Mouse (Mus musculus) adrenal gland, adult 18-20 months (tissue): ENCODE data around the gene Fgd6. TPM values are rescaled to one million over a fixed set of nuclear protein-coding genes. Genes with fewer than 3 reads are reported as not detected.
A peak's percentile ranks its signal among the peaks of the same experiment; 100 is the strongest.

ENCODE experiments used
- DNase-seq, 2 experiments: peaks; one replicate each; pipeline ENCODE4 v3.0.0; 2021 to 2022; ENCODE audit warnings: low spot score in 2 of 2
- total RNA-seq, 2 experiments: library from RNA; stranded (reverse); gene quantifications; 1 replicate in 1 of 2; 2 replicates in 1 of 2; pipeline ENCODE4 v1.2.3; 2021

The Fgd6 gene
- total RNA-seq, 2 experiments from 2014 or later, result 5.1 to 5.2 TPM

DNA sequence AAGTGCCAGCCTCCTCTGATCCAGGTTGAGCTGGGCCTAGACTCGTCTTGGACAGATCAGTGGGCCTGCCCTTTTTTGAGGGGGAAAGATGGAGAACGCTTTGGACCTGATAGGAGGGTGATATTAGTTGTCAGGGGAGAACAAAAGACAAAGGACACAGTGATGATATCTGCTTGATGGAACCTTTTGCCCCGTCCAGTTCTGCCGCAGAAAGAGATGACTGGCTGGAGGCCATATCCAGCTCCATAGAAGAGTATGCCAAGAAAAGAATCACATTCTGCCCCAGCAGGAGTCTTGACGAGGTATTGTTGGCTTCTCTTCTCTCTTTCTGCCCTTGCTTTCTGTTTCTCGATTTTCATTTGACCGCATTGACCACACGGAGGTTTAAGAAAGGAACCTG lies 97.3 kb downstream of the Fgd6 start:
- no peak for DNase-seq

- no peak for DNase-seq
Measured at GRCm38 (mm10) chr10:94133674-94134073, 97.9 kb downstream of the Fgd6 start.

DNA sequence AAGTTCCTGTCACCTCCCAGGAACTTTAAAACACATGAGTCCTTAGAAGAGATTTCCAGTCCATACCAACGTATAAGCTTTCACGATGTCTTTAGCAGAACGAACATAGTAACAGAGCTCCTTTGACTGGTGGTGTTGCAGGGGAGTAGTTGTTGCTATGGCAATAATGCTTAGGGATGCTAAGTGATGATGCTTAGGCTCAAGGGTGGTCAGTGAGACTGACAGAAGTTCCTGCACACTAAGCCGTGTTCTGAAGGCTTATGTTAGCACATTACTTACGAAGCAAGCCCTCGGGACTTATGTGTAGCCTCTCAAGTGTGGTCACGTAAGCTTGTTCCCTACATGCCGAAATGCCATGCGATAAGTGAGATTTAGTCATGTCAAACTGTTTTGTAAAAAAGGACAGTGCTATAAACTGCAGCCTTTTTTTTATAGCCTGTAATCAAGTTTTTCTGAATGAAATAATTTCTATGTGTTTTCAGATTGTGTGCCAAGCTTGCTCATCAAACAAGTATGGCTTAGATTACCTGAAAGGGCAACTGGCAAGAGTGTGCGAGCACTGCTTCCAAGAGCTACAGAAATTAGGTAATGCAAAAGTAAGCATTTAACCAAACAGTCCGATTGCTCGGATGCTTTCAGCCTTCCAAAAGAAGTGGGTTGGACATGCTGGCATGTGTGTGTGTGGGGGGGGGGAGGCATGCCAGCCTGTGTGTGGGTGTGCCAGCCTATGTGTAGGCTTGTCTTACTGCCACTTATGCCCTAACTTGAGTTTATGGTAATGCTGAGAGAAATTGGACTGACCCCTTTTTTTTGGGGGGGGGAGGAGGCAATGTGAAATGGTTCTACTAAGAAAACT lies 99.0 kb downstream of the Fgd6 start:
- DNase-seq, result no peak

GRCm38 (mm10) chr10:94138890-94139482 lies 103.2 kb downstream of the Fgd6 start:
- DNase-seq, result no peak

- no peak for DNase-seq
Measured at GRCm38 (mm10) chr10:94140227-94140931, 104.6 kb downstream of the Fgd6 start.

DNA sequence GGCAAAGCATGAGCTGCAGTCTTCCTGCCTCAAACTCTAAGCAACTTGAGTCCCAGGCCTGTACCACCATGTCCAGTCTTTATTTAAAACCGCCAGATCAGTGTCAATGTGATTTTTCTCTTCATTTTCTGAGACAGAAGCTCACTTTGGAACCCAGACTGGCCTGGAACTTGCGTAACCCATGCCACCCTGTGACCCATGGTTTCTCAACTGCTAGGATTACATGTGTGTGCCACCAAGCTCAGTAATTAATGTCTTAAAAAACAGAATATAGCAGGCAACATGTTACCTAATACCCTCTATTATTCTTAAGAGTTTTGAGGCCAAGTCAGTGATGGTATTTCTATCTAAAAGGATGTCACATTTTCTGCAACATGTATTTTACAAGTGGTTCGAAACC lies 106.6 kb downstream of the Fgd6 start:
- no peak for DNase-seq

- no peak for DNase-seq
Measured at GRCm38 (mm10) chr10:94144581-94144980, 108.8 kb downstream of the Fgd6 start.

DNA sequence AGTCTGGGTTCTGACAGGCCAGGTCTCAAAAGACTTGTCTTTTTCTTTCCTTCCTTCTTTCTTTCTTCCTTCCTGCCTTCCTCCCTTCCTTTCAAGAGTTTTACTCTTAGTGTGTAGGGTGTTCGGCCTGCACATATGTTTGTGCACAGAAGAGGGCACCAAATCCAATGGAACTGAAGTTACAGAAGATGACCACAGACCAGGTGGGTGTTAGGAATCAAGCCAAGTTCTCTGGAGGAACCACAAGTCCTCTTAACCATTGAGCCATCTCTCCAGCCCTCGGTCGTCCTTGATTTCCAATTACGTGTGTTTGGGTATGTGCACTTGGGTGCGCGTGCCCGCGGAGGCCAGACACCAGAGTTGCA lies 111.6 kb downstream of the Fgd6 start:
- no peak for DNase-seq

GRCm38 (mm10) chr10:94147756-94148531 lies 112.1 kb downstream of the Fgd6 start, which contains the start of gene Nr2c1:
Gene Nr2c1, plus strand, starts transcription at chr10:94148023.
- peak; percentile 90 to 92 for DNase-seq

DNA sequence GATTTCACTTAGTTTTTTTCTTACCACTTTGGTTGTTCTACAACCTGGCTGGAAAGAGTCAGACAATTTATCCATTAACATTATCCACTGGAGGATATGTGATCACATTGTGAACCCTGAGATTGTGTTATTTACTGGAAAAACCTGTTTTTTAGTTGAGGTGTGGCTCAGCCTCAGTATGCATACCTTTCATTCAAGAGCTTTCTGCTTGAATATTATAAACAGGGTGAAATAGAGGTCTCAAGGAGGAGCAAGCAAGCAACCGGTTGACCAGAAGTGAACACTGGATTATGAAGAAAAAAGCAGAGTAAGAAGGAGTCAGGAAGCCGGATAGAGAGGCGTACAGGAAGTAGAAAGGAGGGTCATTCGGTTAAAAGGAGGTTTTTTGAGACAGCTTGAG lies 115.7 kb downstream of the Fgd6 start:
- no peak for DNase-seq

DNA sequence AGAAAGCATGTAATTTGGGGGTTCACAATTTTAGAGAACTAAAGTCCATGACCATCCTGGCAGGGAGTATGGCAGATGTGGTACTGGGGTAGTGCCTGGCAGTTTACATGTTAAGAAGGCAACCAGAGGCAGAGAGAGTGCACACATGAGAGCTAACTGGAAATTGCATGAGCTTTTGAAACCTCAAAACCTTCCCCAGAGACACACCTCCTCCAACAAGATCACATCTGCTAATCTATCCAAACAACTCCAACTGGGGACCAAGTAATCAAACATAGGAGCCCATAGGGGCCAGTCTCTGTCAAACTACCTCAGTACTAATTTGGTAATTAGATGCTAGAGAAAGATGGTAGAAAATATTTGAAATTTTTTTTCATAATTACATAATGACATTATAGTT lies 118.0 kb downstream of the Fgd6 start:
- no peak for DNase-seq

- DNase-seq, result no peak
Measured at GRCm38 (mm10) chr10:94158962-94159361, 123.2 kb downstream of the Fgd6 start.

- DNase-seq, result no peak
Measured at GRCm38 (mm10) chr10:94159406-94159805, 123.6 kb downstream of the Fgd6 start.

DNA sequence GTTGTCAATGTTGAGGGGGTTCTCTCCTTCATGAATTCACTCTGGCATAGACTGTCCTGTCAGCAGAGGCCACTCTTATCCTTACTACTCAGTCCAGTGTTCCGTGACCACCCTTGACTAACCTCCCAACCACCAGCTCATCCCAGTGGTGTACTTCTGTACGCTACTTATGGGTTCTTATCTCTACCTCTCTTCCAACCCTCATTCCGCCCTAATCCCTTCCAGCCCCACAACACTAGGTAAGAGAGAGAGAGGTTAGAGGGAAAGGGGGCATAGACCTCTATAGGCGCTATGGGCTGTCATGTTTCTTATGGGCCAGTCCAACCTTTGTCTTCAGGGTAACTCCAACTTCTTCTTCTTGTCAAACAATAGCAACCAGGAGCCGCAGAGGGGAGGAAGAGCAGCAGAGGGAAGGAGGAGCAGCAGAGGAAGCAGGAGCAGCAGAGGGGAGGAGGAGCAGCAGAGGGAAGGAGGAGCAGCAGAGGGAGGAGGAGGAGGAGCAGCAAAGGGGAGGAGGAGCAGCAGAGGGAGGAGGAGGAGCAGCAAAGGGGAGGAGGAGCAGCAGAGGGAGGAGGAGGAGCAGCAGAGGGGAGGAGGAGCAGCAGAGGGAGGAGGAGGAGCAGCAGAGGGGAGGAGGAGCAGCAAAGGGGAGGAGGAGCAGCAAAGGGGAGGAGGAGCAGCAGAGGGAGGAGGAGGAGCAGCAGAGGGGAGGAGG lies 125.4 kb downstream of the Fgd6 start:
- no peak for DNase-seq

GRCm38 (mm10) chr10:94162031-94162430 lies 126.2 kb downstream of the Fgd6 start:
- no peak for DNase-seq

GRCm38 (mm10) chr10:94164104-94164845 lies 128.5 kb downstream of the Fgd6 start:
- DNase-seq, result no peak

DNA sequence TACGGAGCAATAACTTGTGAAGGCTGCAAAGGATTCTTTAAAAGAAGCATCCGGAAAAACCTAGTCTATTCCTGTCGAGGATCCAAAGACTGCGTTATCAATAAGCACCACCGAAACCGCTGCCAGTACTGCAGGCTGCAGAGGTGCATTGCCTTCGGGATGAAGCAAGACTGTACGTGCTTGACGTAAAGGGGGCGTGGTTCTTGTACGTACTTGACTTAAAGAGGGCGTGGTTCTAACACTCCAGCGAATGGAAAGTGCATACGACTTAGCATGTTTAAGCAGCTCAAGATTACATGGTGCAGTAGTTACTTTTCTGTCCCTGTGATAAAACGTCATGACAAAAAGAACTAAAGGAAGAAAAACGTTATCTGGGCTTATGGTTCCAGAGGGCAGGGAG lies 129.6 kb downstream of the Fgd6 start:
- DNase-seq, result no peak

DNA sequence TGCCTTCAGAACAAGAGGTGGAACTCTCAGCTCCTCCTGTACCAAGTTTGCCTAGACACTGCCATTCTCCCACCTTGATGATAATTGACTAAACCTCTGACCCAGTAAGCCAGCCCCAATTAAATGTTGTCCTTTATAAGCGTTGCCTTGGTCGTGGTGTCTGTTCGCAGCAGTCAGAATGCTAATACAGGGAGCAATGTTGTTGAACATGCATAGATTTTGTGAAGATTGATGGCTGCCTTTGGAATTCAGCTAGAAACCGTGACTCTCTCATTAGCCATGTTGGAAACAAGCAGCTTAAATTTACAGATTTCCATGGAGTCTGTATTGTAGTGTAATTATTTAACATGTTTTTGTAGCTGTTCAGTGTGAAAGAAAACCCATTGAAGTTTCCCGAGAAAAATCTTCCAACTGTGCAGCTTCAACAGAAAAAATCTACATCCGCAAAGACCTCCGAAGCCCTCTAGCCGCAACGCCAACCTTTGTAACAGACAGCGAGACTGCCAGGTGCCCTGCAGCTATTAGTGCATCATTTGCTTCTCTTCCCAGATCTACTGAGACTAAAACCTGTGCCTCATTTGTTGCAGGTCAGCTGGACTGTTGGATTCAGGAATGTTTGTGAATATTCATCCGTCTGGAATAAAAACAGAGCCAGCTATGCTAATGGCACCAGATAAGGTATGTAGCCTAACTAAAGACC lies 131.4 kb downstream of the Fgd6 start:
- no peak for DNase-seq

- DNase-seq, result no peak
Measured at GRCm38 (mm10) chr10:94171440-94172130, 135.8 kb downstream of the Fgd6 start.
